Mouse (Mus musculus) erythroblast, adult 5-6 weeks (primary cell): ENCODE measurements around the gene Rnf135. TPM values are rescaled to one million over a fixed set of nuclear protein-coding genes. Genes with fewer than 3 reads are reported as not detected.

Experiments
- total RNA-seq, 2 experiments: library from RNA; stranded (forward) in 1 of 2; stranded (reverse) in 1 of 2; fragments of 150-400 nt in 1 of 2; fragments of 200-764, 138-1000 nt in 1 of 2; gene quantifications; 2 replicates each; pipeline versions ENCODE4 v1.2.3 to v1.2.4; 2015 to 2017; ENCODE audit warnings: low replicate concordance in 2 of 2

The Rnf135 gene
- total RNA-seq, 2 experiments from 2014 or later: 0.60 TPM; not detected in 1

Other genes with a start within 250 kb of the Rnf135 start
- gene Utp6, start 221.5 kb upstream of the Rnf135 start, total RNA-seq (2015; ENCODE audit: low replicate concordance): 2.3 and 15.0 TPM in 2 replicates
- gene Utp6, start 221.5 kb upstream of the Rnf135 start, total RNA-seq (2017; ENCODE audit: low replicate concordance): 13.4 and 17.3 TPM in 2 replicates
- 30.6 and 40.1 TPM in 2 replicates for gene Suz12, start 190.7 kb upstream of the Rnf135 start, total RNA-seq (2015; ENCODE audit: low replicate concordance)
- gene Suz12, start 190.7 kb upstream of the Rnf135 start, total RNA-seq (2017; ENCODE audit: low replicate concordance): 42.0 and 55.1 TPM in 2 replicates
- gene Crlf3, start 102.9 kb upstream of the Rnf135 start, total RNA-seq (2015; ENCODE audit: low replicate concordance): 57.5 and 58.4 TPM in 2 replicates
- gene Crlf3, start 102.9 kb upstream of the Rnf135 start, total RNA-seq (2017; ENCODE audit: low replicate concordance): 82.4 and 107 TPM in 2 replicates
- gene Atad5, start 94.5 kb upstream of the Rnf135 start, total RNA-seq (2015; ENCODE audit: low replicate concordance): 25.1 and 32.1 TPM in 2 replicates
- 25.4 and 38.9 TPM in 2 replicates for gene Atad5, start 94.5 kb upstream of the Rnf135 start, total RNA-seq (2017; ENCODE audit: low replicate concordance)
- 4.0 and 6.3 TPM in 2 replicates for gene Tefm, start 41.7 kb upstream of the Rnf135 start, total RNA-seq (2015; ENCODE audit: low replicate concordance)
- gene Tefm, start 41.7 kb upstream of the Rnf135 start, total RNA-seq (2017; ENCODE audit: low replicate concordance): 0.77 and 1.3 TPM in 2 replicates
- 1.7 and 5.0 TPM in 2 replicates for gene Adap2, start 29.7 kb upstream of the Rnf135 start, total RNA-seq (2015; ENCODE audit: low replicate concordance)
- 1.0 and 2.5 TPM in 2 replicates for gene Adap2, start 29.7 kb upstream of the Rnf135 start, total RNA-seq (2017; ENCODE audit: low replicate concordance)
- 10.2 and 11.9 TPM in 2 replicates for gene Rhot1, start 25.2 kb downstream of the Rnf135 start, total RNA-seq (2015; ENCODE audit: low replicate concordance)
- 9.8 and 10.3 TPM in 2 replicates for gene Rhot1, start 25.2 kb downstream of the Rnf135 start, total RNA-seq (2017; ENCODE audit: low replicate concordance)
- gene Rhbdl3, start 117.1 kb downstream of the Rnf135 start, total RNA-seq (2015; ENCODE audit: low replicate concordance): not detected in 2 replicates
- not detected in 2 replicates for gene Rhbdl3, start 117.1 kb downstream of the Rnf135 start, total RNA-seq (2017; ENCODE audit: low replicate concordance)
- gene 5730455P16Rik, start 194.2 kb downstream of the Rnf135 start, total RNA-seq (2015; ENCODE audit: low replicate concordance): 0.84 and 0.96 TPM in 2 replicates
- gene 5730455P16Rik, start 194.2 kb downstream of the Rnf135 start, total RNA-seq (2017; ENCODE audit: low replicate concordance): 3.8 and 4.0 TPM in 2 replicates
- gene Zfp207, start 199.4 kb downstream of the Rnf135 start, total RNA-seq (2015; ENCODE audit: low replicate concordance): 409 and 448 TPM in 2 replicates
- gene Zfp207, start 199.4 kb downstream of the Rnf135 start, total RNA-seq (2017; ENCODE audit: low replicate concordance): 409 and 414 TPM in 2 replicates
- gene Psmd11, start 244.8 kb downstream of the Rnf135 start, total RNA-seq (2015; ENCODE audit: low replicate concordance): 36.6 and 43.8 TPM in 2 replicates
- 41.2 and 53.1 TPM in 2 replicates for gene Psmd11, start 244.8 kb downstream of the Rnf135 start, total RNA-seq (2017; ENCODE audit: low replicate concordance)